Mouse (Mus musculus): ENCODE results near the gene Snrpd3.

The Snrpd3 gene

GRCm38 (mm10) chr10:75517073-75517757 is at the start of gene Snrpd3:
TSS of gene Snrpd3 (plus strand) at chr10:75517551.
- WGBS, result under 1% methylated on average over 50 of the region's 52 CpGs

GRCm38 (mm10) chr10:75473411-75473810 is 43.9 kb upstream of the Snrpd3 start:
- WGBS, result 83% methylated on average over 8 of the region's 8 CpGs

GRCm38 (mm10) chr10:75474571-75474970 is 42.8 kb upstream of the Snrpd3 start:
- 61% methylated on average over 5 of the region's 5 CpGs for WGBS

GRCm38 (mm10) chr10:75475139-75475850 is 42.1 kb upstream of the Snrpd3 start:
- WGBS, result 58% methylated on average over 5 of the region's 6 CpGs

- 73% methylated on average over 9 of the region's 9 CpGs for WGBS
These were observed 40.3 kb upstream of the Snrpd3 start for GRCm38 (mm10) chr10:75477034-75477433.

GRCm38 (mm10) chr10:75479955-75480354 is 37.4 kb upstream of the Snrpd3 start:
- 90% methylated on average over 2 of the region's 2 CpGs for WGBS

- 89% methylated on average over 4 of the region's 4 CpGs for WGBS
These were observed 35.6 kb upstream of the Snrpd3 start for GRCm38 (mm10) chr10:75481703-75482102.

GRCm38 (mm10) chr10:75482271-75482670 is 35.1 kb upstream of the Snrpd3 start:
- 94% methylated on average over 5 of the region's 5 CpGs for WGBS

GRCm38 (mm10) chr10:75482919-75483483 is 34.4 kb upstream of the Snrpd3 start:
- WGBS, result 97% methylated on average over 11 of the region's 11 CpGs

GRCm38 (mm10) chr10:75484066-75484465 is 33.3 kb upstream of the Snrpd3 start:
- 89% methylated on average over 6 of the region's 6 CpGs for WGBS

GRCm38 (mm10) chr10:75484767-75485166 is 32.6 kb upstream of the Snrpd3 start:
- 66% methylated on average over 6 of the region's 6 CpGs for WGBS

- 55% methylated on average over 9 of the region's 9 CpGs for WGBS
These were observed 31.0 kb upstream of the Snrpd3 start for GRCm38 (mm10) chr10:75486086-75486979.

GRCm38 (mm10) chr10:75487131-75487530 is 30.2 kb upstream of the Snrpd3 start:
- WGBS, result 75% methylated on average over 3 of the region's 3 CpGs

- 48% methylated on average over 2 of the region's 2 CpGs for WGBS
These were observed 27.8 kb upstream of the Snrpd3 start for GRCm38 (mm10) chr10:75489522-75489921.

GRCm38 (mm10) chr10:75490731-75491130 is 26.6 kb upstream of the Snrpd3 start:
- WGBS, result 90% methylated on average over 2 of the region's 2 CpGs

GRCm38 (mm10) chr10:75491234-75491935 is 26.0 kb upstream of the Snrpd3 start:
- WGBS, result 77% methylated on average over 3 of the region's 3 CpGs

GRCm38 (mm10) chr10:75491936-75492262 is 25.5 kb upstream of the Snrpd3 start:
- WGBS, result 57% methylated on average over 2 of the region's 2 CpGs

- 80% methylated on average over 6 of the region's 6 CpGs for WGBS
These were observed 22.0 kb upstream of the Snrpd3 start for GRCm38 (mm10) chr10:75495304-75495703.

- 85% methylated on average over 7 of the region's 7 CpGs for WGBS
These were observed 18.1 kb upstream of the Snrpd3 start for GRCm38 (mm10) chr10:75499214-75499613.

- 77% methylated on average over 3 of the region's 3 CpGs for WGBS
These were observed 17.6 kb upstream of the Snrpd3 start for GRCm38 (mm10) chr10:75499791-75500190.

GRCm38 (mm10) chr10:75500345-75500744 is 17.0 kb upstream of the Snrpd3 start:
- 83% methylated on average over 7 of the region's 7 CpGs for WGBS

All from cerebral cortex, adult 2 months (tissue).